Mouse (Mus musculus) G1E-ER4 (cell line): Measurements from ENCODE around the gene Erg. TPM values are rescaled to one million over a fixed set of nuclear protein-coding genes. Genes with fewer than 3 reads are reported as not detected.

Source experiments
- GATA1 ChIP-seq: IDR thresholded peaks from one replicate; pipeline ENCODE4 v1.8.0; 2012; ENCODE audit warnings: low read length, inconsistent platforms
- polyA plus RNA-seq: library from polyadenylated mRNA; stranded (reverse); fragments of >175 nt; gene quantifications from 2 replicates; pipeline ENCODE4 v1.2.3, GENCODE M21; 2012

Gene Erg
- polyA plus RNA-seq, 1 experiment = 0.81 TPM

- no peak for TF ChIP-seq GATA1
Observed at GRCm38 (mm10) chr16:95469262-95470139, 116.9 kb downstream of the Erg start.

DNA sequence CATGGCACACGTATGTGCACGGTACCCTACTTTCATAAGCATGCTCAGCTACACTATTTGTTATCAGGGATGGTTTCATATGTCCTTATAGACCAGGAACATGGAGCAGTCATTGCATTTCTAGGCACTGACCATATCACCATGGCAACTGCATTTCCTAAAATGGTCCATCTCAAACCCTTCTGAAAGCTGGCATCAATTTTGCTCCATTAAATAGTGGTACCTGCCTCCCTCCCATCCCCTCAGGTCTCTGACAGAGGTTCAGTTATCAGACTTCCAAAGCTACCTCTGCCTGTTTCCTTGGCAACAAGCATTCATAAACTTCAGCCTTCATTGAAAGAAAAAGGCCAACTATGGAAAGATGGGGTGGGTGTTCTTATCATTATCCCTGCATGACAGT, 118.5 kb downstream of the Erg start:
- TF ChIP-seq GATA1 = no peak

DNA sequence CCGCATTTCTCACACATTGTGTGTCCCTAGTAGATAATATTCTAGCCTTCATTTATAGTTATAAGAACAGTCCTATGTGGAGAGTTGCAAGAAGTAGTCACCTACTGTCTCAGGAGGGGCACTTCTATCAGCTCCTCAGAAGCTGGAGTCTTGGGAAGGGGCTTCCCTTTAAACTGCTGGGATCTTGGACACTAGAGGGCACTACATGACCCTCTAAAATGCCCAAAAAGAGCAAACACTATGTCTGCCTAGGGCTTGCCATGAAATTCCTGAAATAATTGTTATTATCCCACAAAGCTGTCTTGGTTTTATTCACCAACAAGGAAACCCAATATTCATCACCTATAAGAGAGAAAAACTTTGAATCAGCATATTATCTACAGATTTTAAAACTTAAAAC, 119.8 kb downstream of the Erg start:
- no peak for TF ChIP-seq GATA1

- no peak for TF ChIP-seq GATA1
Observed at GRCm38 (mm10) chr16:95464609-95465008, 121.8 kb downstream of the Erg start.

DNA sequence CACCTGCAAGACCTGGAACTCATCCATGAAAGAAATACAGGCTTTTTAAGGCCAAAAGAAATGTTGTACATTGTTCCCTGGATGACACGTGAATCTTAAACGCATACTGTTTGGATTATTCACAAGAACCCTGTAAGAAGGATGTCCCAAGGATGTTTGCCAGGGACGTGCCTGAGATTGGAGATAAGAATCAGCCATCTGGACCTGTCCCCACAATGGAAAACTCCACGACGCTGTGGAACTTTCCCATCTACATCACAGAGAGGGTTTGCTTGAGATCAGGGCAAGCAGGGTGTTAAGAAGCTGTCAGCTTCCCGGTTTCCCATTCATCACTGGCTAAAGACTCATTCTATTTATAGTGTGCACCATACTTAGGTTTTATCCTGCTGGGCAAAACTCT, 122.6 kb downstream of the Erg start:
- no peak for TF ChIP-seq GATA1

DNA sequence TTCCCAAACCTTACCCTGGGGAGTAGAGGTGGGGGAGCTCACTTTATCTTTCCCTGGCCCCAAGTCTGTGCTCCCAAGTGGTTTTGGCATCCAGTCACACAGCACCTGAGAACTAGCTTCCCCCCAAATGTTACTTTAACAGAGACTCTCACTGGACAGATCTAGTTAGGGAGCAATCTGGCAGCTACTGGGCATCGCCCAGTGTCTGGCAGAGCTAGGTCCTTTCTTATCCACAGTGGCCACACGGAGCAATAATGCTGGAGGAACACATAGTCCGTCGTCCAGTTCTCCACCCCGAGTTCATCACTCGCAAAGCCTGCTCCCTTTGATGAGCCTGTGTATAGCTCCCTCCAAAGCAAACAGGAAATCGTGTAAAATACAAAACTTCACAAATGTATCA, 124.5 kb downstream of the Erg start:
- TF ChIP-seq GATA1 = no peak

DNA sequence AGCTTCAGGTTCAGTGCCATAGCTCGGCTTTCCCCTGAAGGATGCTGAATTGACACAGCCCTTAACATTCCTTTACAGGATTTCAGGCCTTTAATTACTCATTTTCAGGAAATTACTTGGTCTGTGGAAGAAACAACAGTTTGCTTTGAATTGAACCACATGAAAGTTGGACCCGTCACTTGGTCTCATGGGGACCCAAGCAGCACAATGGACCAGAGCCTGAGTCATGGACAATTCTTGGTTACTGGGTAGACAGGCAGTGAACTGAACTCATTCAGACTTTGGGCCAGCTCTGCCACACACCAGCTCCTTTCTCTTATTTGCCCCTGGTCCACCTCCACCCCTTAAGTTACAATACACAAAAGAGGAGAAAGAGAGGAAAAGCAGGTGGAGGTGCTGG, 126.1 kb downstream of the Erg start:
- no peak for TF ChIP-seq GATA1

GRCm38 (mm10) chr16:95459325-95459691, 127.1 kb downstream of the Erg start:
- TF ChIP-seq GATA1 = no peak

DNA sequence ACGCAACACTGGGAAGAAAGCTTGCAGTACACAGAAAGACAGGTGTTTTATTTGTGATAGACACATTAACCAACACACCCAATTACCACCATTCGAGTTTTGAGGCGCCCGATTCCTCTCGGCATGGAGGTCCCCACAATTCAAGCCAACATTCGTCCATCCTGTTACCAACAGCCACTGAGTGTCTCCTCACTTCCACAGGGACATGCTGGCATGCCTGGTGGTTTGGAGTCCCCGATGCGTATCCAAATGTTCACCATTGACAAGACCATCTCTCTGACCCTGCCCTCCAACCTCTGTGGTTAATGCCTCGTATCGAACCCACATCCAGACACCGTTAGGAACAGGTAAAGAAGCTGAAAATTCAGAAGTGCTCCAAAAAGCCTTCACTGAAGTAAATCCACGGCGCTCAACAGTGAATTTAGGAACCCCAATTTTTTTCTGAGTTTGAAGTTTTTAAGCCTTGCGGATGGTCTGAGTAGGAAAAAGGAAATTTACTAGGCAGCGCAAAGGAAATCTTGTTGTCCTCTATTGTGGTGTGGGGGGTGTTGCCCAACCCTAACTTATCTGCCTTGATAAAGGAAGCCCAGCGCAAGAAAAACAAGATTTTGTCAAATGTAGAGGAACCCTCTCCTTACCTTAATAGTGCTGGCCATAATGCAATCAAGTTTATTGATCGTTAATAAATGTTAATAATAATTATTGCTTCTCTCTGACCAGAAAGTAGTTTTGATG, 127.6 kb downstream of the Erg start:
- no peak for TF ChIP-seq GATA1

DNA sequence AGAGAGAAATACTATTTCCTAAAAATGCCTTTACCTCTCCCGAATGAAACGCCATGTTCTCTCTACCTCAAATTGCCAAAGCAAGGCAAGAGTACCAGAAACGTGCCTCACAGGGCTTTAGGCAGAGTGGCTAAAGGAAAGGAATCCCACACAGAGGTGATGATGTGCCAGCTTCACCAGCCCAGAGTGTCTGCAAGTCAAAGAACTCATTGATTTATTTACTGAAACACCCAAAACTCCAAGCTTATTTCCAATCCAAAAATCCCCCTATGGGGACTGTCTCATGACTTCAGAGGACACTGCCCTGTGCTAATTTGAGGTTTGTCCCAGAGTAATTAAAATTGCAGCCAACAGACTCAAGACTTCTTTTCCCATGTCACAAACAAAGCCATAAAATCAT, 129.4 kb downstream of the Erg start:
- no peak for TF ChIP-seq GATA1

DNA sequence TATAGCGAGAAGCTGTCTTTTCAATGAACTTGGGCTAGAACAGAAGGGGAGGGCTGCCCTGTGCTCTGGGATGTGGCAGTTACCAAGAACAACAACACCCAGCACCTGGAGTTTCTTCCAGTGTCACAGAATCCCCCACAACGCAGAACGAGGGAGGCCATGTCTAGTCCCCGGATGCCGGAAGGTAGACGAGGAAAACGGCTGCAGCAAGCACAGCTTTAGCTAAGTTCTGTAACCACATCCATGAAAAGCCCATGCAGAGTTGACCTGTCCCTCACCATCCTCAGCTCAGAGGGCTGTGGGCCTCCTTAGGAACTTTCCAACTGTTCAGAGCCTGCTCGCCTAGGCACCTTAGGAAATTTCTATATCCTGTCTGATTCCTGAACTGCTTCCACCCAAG, 130.5 kb downstream of the Erg start:
- no peak for TF ChIP-seq GATA1

DNA sequence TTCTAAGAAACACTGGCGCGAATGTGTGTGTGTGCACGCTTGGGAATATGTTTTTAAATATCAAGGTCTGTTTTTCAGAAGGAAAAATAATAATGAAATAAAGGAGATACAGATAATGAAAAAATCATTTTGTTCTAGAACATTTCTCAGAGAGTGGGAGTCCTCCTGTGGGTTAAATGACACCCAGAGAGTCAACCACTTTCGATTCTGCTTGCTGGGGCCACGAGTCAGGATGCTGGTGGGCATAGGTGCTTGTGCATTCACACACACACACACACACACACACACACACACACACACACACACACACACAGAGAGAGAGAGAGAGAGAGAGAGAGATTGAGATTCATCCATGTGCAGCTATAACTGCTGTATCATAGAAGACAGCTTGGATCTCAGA, 130.9 kb downstream of the Erg start:
- TF ChIP-seq GATA1 = no peak

DNA sequence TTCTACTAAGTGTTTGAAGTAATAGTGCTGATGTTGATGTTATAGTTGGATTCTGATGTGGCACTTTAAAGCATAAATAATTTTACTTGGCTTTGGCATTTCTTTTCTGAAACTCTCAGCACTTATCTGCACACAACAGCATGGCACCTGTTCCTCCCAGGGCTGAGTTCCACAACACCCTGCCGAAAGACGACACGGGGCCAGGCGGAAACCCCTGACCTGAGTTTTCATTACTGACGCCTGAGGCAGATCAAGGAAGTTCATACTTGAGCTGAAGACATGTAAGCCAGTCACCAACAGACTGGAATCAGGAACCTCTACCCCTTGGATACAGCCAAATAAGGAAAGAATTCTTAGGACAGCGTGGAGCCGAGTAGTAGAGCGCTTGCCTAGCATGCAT, 134.0 kb downstream of the Erg start:
- TF ChIP-seq GATA1 = no peak

DNA sequence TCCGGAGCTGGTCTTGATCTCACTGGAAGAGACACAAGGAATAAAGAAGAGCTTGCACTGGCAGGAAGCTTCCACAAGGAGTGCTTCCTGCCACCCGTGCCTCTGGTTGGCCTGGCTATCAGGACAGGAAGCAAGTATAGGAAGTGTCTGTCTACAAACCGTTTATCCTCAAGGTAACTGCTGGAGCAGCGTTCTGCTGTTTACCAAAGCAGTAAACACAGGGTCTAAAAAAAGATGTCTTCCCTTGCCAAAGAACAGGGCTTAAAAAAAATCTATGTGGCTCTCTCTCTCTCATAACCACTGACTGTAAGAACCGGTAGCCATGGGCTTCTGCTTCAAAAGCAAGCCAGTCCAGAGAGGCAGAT, 137.1 kb downstream of the Erg start:
- TF ChIP-seq GATA1 = no peak

- TF ChIP-seq GATA1 = no peak
Observed at GRCm38 (mm10) chr16:95448643-95449360, 137.6 kb downstream of the Erg start.

- TF ChIP-seq GATA1 = no peak
Observed at GRCm38 (mm10) chr16:95447896-95448295, 138.5 kb downstream of the Erg start.
